Mouse (Mus musculus) liver, postnatal 0 days (tissue): Measurements from ENCODE around the gene Hist1h1a. TPM values are rescaled to one million over a fixed set of nuclear protein-coding genes. Genes with fewer than 3 reads are reported as not detected.
A peak's percentile ranks its signal among the peaks of the same experiment; 100 is the strongest.

Experiments used
- ATAC-seq: fragments of 200-750 bp; cut with Nextera tagmentation; 2 replicates; pipeline ENCODE4 v1.8.0; 2017; ENCODE audit warnings: mild to moderate bottlenecking, moderate library complexity
- DNase-seq: peaks from one replicate; pipeline ENCODE4 v3.0.0-alpha.2; 2016
- H3K27ac ChIP-seq: fragments of 300-500 bp; sonication (generic); 2 replicates; pipeline ENCODE4 v1.5.1; 2014; ENCODE audit warnings: antibody characterized with exemption, moderate library complexity, mild to moderate bottlenecking, low read depth
- H3K27me3 ChIP-seq: fragments of 300-500 bp; sonication (generic); 2 replicates; pipeline ENCODE4 v1.6.1; 2014; ENCODE audit warnings: low read length, control low read depth, mixed read lengths; ENCODE audit not compliant: insufficient read depth
- H3K36me3 ChIP-seq: fragments of 300-500 bp; sonication (generic); replicated peaks from 2 replicates; pipeline ENCODE4 v1.6.1; 2014; ENCODE audit warnings: mild to moderate bottlenecking, control low read depth, low read length, moderate library complexity, mixed read lengths; ENCODE audit not compliant: insufficient read depth
- H3K4me1 ChIP-seq: fragments of 300-500 bp; sonication (generic); 2 replicates; pipeline ENCODE4 v1.6.1; 2014; ENCODE audit warnings: antibody characterized with exemption, mild to moderate bottlenecking, control low read depth; ENCODE audit not compliant: insufficient read depth
- H3K4me2 ChIP-seq: fragments of 300-500 bp; sonication (generic); 2 replicates; pipeline ENCODE4 v1.6.1; 2014; ENCODE audit warnings: low read depth, mild to moderate bottlenecking, low read length, moderate library complexity, mixed read lengths
- H3K4me3 ChIP-seq: fragments of 300-500 bp; sonication (generic); 2 replicates; pipeline ENCODE4 v1.5.1; 2014; ENCODE audit warnings: low read depth, low read length
- H3K9ac ChIP-seq: fragments of 300-500 bp; sonication (generic); replicated peaks from 2 replicates; pipeline ENCODE4 v1.6.1; 2014; ENCODE audit warnings: mild to moderate bottlenecking, moderate library complexity
- H3K9me3 ChIP-seq: fragments of 300-500 bp; sonication (generic); 2 replicates; pipeline ENCODE4 v1.6.1; 2016; ENCODE audit warnings: mild to moderate bottlenecking, control low read depth, low read length, mixed read lengths
- CTCF ChIP-seq: sonication (generic); IDR thresholded peaks from 2 replicates; pipeline ENCODE4 v1.5.1; 2016; ENCODE audit warnings: antibody characterized with exemption, low read depth
- EP300 ChIP-seq: IDR thresholded peaks from 2 replicates; pipeline ENCODE4 v1.6.1; 2016; ENCODE audit warnings: antibody characterized with exemption, low read depth, mild to moderate bottlenecking
- WGBS: fragments of 180-500 bp; shearing (Covaris S2); extraction: QIAGEN DNeasy Blood & Tissue Kit; methylation state at CpG from one replicate; pipeline ENCODE4 v1.1.7; 2014; ENCODE audit not compliant: insufficient replicate concordance; 5-methylcytosine and 5-hydroxymethylcytosine counted together
- polyA plus RNA-seq: library from polyadenylated mRNA; unstranded; fragments of >200 nt; fragmentation: Nextera tagmentation; extraction: Ambion mirVana; gene quantifications from 2 replicates; pipeline ENCODE4 v1.2.1, GENCODE M21; 2015

Gene Hist1h1a
- polyA plus RNA-seq, 1 experiment from 2014 or later: 4.6 TPM

DNA sequence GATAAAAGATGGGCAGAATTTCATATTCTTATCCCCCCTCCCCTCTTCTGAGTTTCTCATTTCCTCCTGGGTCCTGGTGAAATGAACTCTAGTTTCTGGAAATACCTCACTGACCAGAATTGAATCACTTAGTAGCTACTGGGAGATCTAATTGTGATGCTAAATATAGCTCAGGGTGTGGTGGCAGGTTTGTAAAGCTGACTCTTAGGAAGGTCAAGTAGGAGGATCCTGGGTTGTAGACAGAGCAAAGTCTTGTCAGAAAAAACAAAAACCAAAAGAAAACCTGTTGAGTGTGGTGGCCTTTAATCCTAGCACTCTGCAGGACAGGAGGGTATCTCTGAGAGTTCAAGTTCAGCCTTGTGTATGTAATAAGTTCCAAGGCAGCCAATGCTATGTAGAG, 21.5 kb upstream of the Hist1h1a start:
- H3K9me3 ChIP-seq: no peaks in the 10 kb centered on the region
- peaks cover 5% of the 10 kb centered on the region; the same call in 1 of the 2 replicates for H3K4me1 ChIP-seq
- no peaks in the 10 kb centered on the region for H3K36me3 ChIP-seq
- no peak for TF ChIP-seq EP300
- no peak for TF ChIP-seq CTCF
- H3K27me3 ChIP-seq: no peaks in the 10 kb centered on the region
- peak overlapping the region; percentile 1; the same call in 1 of the 2 replicates for H3K4me3 ChIP-seq
- H3K9ac ChIP-seq: no peak overlapping the region; the same call in 1 of the 2 replicates
- ATAC-seq (no peak), DNase-seq (no peak)
- H3K4me2 ChIP-seq: peak overlapping the region; percentile 52
- H3K27ac ChIP-seq: peak overlapping the region; percentile 36

DNA sequence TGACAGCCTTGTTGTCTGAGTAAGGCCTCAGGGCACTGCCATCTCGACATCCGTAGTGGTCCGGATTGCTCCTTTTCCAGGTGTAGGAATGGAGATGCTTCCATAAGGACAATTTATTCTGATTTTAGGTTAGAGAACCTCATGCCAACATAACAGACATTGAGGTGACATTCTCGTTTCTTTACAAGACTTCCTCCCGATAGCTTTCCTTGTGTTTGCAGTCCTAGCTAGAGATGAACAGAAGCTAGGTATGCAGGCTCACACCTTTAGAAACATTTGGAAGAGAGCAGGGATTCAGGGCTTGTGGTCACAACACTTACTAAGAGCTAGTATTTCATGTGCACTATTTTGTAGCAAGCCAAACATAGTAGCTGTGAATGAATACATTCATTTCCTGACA, 20.3 kb upstream of the Hist1h1a start:
- no peak for DNase-seq
- Histone ChIP-seq H3K9ac (no peak overlapping the region), H3K9me3 (no peaks in the 10 kb centered on the region), H3K4me3 (peak overlapping the region; percentile 13; the same call in 1 of the 2 replicates), H3K4me2 (peak overlapping the region; percentile 46; the same call in 1 of the 2 replicates), H3K4me1 (peaks cover 5% of the 10 kb centered on the region), H3K27ac (peak overlapping the region; percentile 66), H3K36me3 (no peaks in the 10 kb centered on the region), H3K27me3 (no peaks in the 10 kb centered on the region)
- WGBS: 85% methylated on average over 5 of the region's 5 CpGs
- no peak for ATAC-seq
- no peak for TF ChIP-seq EP300
- no peak for TF ChIP-seq CTCF

DNA sequence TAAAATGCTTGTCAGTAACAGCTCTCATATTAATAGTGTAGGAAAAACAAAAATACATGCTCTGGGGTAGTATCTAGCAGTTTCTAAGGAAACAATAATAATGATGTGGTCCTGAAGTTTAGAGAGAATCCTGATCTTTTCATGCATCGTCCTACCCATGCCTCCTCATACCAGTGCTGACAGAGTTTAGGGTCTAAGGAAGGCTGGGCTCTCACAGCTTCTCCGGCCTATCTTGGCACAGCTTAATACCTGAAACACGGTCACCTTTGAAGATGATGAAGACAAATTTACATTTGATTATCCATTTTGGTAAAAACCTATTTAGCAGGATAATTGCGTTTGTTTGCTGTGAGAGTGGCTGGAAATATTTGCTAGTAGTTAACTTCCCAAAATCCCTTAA, 19.5 kb upstream of the Hist1h1a start:
- ATAC-seq (no peak), DNase-seq (no peak)
- Histone ChIP-seq H3K27me3 (no peaks in the 10 kb centered on the region), H3K27ac (peak overlapping the region; percentile 99), H3K4me1 (peaks cover 10% of the 10 kb centered on the region), H3K9ac (peak overlapping the region; percentile 53), H3K36me3 (no peaks in the 10 kb centered on the region), H3K9me3 (no peaks in the 10 kb centered on the region), H3K4me3 (peak overlapping the region; percentile 51), H3K4me2 (peak overlapping the region; percentile 65)
- 56% methylated on average over 4 of the region's 4 CpGs for WGBS
- TF ChIP-seq EP300 (no peak), CTCF (no peak)

DNA sequence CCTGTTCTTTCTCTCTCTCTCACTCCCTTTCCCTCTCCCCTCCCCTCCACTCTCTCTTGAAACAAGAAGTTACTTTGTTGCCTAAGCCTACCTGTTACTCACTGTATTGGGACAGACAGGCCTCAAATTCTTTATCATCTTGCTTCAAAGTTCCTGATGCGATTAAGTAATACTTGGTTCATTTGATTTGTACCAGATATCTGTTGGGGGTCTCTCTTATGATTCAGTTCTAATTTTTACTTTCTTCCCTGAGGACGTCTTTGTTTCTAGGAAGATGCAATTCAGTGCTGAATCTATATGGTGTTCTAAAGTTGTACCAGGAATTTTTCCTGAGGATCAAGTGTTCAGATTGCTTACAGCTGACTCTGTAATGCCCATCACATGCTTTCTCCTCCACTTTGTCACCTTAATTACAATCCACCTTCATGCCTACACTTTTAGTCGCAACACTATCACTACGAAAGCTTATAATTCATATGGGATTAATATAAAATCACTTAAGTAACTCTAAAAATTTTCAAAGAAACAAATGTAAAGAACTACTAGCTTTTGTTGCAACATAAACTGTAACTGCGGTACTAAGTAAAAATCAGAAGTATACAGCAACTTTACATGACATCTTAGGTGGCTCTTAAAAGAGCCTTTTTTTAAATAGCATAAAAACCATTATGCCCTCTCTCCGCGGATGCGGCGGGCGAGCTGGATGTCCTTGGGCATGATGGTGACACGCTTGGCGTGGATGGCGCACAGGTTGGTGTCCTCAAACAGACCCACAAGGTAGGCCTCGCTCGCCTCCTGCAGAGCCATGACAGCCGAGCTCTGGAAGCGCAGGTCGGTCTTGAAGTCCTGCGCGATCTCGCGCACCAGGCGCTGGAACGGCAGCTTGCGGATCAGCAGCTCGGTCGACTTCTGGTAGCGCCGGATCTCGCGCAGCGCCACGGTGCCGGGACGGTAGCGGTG, 18.8 kb upstream of the Hist1h1a start:
- H3K27ac ChIP-seq: peak overlapping the region; percentile 99
- no peaks in the 10 kb centered on the region for H3K9me3 ChIP-seq
- peak overlapping the region; percentile 65 for H3K4me2 ChIP-seq
- no peak for ATAC-seq
- WGBS: 3% methylated on average over 13 of the region's 36 CpGs
- H3K4me3 ChIP-seq: peak overlapping the region; percentile 51
- no peaks in the 10 kb centered on the region for H3K27me3 ChIP-seq
- DNase-seq: no peak
- TF ChIP-seq EP300 (peak; percentile 10; the same call in 1 of the 2 replicates), CTCF (no peak)
- no peaks in the 10 kb centered on the region for H3K36me3 ChIP-seq
- peaks cover 10% of the 10 kb centered on the region for H3K4me1 ChIP-seq
- peak overlapping the region; percentile 53 for H3K9ac ChIP-seq

DNA sequence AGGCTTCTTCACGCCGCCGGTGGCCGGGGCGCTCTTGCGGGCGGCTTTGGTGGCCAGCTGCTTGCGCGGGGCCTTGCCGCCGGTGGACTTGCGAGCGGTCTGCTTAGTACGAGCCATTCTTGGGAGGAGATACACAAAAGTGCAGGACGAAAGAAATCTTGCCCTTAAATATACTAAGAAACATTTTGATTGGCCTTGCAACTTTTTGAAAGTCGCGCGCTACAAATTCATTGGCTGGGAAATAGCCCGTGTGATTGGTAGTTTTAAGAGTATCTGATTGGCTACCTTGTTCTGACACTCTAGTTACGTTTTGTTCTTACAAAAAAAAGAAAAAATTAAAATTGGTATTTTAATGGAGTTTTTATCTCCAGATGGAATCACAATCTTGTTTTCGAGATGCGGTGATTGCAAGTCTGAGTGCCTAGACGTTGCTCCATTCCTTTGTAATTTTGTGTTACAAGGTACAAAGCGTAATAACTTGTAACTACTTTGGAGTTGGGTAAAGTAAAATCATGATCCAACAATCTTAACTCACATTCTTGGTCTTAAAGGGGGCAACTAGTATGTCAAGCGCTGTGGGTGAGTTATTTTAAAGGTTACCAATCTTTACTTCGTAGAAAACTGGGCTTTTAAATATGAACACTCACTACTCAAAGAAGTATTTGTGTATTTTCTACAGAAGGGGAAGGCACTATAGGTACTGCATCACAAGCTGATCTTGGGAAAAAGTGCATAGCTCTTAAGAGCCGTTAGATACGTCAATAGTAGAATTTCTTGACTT, 17.9 kb upstream of the Hist1h1a start, which contains the start of gene Hist1h3c:
Gene Hist1h3c, minus strand, starts transcription at position 222 of the 781 bp plus-strand sequence.
- Histone ChIP-seq H3K9me3 (no peaks in the 10 kb centered on the region), H3K27ac (peak within 1 kb of the TSS; percentile 99), H3K27me3 (no peaks in the 10 kb centered on the region), H3K9ac (peak within 1 kb of the TSS; percentile 53), H3K4me3 (peak within 1 kb of the TSS; percentile 51), H3K4me2 (peak within 1 kb of the TSS; percentile 65), H3K4me1 (peaks cover 10% of the 10 kb centered on the region), H3K36me3 (no peaks in the 10 kb centered on the region)
- TF ChIP-seq EP300: no peak; the same call in none of the 2 replicates
- TF ChIP-seq CTCF: no peak
- under 1% methylated on average over 28 of the region's 28 CpGs for WGBS
- peak; percentile 49 for ATAC-seq
- DNase-seq: peak; percentile 87
